Mouse (Mus musculus) adrenal gland, adult 8-10 months (tissue): Measurements from ENCODE around the gene Gm29609. TPM values are rescaled to one million over a fixed set of nuclear protein-coding genes. Genes with fewer than 3 reads are reported as not detected.
A peak's percentile ranks its signal among the peaks of the same experiment; 100 is the strongest.

Experiments
- DNase-seq: peaks from one replicate; pipeline ENCODE4 v3.0.0; 2022
- total RNA-seq, 4 experiments: library from RNA; stranded (reverse); gene quantifications; 2 replicates each; pipeline ENCODE4 v1.2.4; 2022

Gm29609 gene
- total RNA-seq, 4 experiments from 2014 or later, result 0.41 to 3.9 (median 2.9) TPM

DNA sequence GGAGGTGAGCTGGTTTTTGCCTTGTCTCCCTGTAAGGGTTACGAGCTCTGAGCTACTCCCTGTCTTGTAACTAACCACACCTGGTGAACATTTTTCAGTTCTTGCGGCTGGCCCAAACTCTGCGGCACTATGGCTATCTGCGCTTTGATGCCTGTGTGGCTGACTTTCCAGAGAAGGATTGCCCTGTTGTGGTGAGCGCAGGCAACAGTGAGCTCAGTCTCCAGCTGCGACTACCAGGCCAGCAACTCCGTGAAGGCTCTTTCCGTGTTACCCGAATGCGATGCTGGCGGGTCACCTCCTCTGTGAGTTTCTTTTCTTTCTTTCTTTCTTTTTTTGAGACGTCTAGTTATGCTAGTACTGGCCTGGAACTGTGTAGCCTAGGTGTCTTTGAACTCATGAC, 17.4 kb upstream of the Gm29609 start:
- no peak for DNase-seq

DNA sequence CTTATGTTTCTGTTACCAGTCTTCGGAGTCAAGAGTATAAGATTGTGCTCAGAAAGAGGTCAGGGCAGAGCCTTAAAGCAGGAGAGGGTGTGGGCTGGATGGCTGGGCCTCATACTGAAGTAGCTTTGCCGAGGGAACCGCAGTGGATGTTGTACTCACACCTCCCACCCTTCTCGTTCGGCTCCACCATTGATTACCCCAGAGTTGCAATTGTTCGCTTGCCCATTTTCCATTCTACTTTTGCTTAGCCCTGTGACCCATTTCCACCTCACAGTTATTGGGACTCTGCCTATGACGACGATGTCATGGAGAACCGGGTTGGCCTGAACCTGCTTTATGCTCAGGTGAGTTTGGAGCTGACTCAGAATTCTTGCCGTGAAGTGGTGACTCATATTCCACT, 16.5 kb upstream of the Gm29609 start:
- no peak for DNase-seq

DNA sequence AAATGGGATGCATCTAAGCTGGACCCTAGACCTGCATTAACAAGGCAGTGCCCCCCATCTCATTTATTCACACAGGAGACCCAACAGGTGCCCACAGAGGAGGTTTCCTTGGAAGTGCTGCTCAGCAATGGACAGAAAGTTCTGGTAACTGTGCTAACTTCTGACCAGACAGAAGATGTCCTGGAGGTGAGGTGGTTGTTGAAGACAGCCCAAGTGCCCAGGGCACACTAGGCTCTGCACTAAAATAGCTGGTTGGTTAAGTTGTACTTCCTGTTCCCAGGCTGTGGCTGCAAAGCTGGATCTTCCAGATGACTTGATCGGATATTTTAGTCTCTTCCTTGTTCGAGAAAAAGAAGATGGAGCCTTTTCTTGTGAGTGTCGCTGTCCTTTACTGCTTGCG, 16.0 kb upstream of the Gm29609 start:
- DNase-seq, result no peak

DNA sequence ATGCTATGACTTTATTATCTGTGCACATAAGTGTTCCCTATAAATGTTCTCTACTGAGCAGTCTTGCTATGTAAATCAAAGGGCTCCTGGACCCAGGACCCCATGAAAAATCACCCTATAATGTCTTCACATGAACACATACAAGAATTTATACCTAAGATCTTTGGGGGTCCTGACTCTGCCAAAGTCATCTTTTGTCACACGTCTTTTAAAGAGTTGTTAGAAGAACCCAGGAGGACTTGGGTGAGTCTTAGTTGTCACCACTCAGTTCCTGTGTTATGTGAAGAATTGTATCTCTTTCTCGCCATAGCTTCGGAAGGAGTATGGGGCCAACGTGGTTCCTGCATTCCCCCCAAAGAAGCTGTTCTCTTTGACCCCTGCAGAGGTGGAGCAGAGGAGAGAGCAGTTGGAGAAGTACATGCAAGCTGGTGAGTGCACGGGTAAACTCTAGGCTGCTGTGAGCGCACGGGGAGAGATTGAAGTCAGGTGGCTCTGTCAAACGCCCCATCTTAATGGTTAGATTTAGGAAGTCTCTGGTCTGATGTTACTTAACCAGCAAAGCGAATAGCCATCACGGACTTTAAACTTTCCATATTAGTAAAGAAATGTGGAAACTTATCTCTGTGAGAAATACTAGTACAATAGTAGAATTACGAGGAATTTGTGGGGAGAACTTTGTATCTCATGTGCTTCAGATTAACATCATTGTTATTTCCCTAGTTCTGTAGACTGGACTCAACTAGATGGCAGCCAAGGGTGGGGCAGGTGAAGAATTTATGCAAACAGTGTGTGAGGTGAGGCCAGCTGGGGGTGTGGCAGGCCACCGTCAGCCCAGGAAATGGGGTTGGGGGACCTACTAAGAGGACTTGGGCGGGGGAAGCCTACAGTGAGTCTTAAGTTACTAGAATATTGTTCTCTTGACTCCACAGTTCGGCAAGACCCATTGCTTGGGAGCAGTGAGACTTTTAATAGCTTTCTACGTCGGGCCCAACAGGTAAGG, 15.1 kb upstream of the Gm29609 start:
- DNase-seq, result no peak

DNA sequence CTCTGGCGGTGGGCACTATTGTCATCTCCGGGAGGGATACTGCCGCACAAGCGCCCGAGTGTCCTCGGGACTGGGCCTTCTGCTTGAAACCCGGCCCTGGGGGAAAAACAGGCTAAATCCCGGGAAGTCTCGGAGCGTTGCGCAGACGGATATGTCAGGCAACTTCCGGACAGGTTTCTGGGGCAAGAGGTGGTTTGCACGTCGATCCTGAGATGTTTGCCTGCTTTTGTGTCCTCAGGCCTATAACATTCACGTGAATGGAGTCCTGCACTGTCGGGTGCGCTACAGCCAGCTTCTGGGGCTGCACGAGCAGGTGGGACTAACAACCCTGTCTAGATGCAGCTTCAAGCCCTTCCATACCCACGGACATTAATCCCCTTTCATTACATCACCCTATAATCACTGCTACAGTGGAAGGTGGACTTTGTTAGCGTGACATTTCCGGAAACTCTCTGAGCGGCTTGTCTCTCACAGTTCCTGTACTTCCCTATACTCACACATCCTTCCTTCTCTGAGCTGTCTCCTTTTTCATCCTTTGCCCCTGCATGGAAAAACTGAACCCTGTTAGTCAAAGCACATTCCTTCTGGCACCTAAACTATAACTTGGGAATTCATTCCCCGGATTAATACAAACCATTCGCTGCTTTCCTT, 14.0 kb upstream of the Gm29609 start:
- peak; percentile 41 for DNase-seq

GRCm38 (mm10) chr5:31192939-31193630, 13.4 kb upstream of the Gm29609 start, which contains the start of the genes Snx17 and Eif2b4:
Gene Snx17 (plus strand): TSS chr5:31193227.
Gene Eif2b4 (minus strand): TSS chr5:31193430.
- peak; percentile 99 for DNase-seq

DNA sequence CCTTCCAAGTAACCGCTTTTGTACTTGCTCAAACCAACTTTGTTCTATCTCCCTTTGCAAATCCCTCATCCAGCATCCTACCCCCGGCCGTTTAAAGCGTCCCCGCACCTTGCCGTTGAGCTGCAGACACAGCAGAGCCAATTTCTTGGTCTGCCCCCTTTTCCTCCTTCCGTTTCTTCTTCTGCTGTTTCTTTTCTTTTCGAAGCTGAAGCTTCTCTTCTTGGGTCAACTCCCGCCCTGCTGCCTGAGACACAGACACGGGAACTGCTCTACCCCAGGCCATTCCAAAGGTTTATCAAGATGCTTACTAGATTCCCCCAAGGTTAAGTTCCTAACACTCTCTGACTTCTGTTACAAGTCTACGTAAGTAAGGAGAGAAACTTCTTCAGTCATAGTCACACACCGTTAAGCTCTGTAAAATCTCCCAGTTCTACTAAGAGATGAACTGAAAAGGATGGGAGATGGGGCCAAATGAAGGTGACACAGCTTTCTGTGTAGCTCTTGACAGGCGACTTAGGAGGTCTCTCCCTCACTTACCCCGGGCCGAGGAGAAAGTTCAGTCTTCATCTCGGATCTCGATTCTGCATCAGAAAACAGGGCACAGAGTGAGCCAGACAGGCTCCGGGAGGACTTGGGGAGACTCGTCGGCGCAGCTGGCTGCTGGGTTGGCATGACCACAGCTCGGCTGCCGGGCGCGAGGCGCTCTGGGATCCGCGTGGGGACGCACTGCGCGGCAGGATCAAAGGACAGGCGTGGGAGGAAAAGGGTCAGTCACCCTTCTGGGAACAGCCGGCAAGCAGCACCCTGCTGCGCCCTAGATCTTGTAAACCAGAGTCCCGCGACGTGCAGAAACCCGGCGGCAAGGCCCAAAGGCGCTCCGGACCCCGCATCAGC, 12.6 kb upstream of the Gm29609 start:
- DNase-seq, result no peak

- DNase-seq, result no peak
Measured at GRCm38 (mm10) chr5:31190201-31190600, 10.5 kb upstream of the Gm29609 start.

GRCm38 (mm10) chr5:31188223-31188840, 8.6 kb upstream of the Gm29609 start:
- no peak for DNase-seq

GRCm38 (mm10) chr5:31183678-31184077, 4.0 kb upstream of the Gm29609 start:
- no peak for DNase-seq

- no peak for DNase-seq
Measured at GRCm38 (mm10) chr5:31181183-31181770, 1.6 kb upstream of the Gm29609 start.

DNA sequence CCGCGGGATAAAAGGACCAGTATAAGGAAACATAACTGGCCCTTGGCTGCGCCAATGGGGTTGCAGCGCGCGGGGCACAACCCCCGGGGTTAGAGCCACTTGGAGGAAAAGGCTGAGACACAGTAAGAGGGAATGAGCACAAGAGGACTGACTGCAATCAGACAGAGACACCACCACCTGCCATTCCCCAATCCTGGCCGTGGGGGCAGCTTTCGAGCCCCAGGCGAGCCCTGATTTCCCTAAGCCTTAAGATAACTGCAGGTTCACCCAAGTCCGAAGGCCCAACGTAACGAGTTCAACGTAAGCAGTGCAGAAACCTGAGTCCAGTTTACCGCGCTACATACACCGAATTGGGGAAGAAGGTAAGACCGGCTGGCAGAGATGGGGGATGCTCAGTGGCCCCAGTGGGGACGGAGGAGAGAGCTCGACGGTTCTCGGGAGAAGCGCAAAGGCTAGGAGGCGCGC, 378 bp downstream of the Gm29609 start:
- DNase-seq, result no peak

DNA sequence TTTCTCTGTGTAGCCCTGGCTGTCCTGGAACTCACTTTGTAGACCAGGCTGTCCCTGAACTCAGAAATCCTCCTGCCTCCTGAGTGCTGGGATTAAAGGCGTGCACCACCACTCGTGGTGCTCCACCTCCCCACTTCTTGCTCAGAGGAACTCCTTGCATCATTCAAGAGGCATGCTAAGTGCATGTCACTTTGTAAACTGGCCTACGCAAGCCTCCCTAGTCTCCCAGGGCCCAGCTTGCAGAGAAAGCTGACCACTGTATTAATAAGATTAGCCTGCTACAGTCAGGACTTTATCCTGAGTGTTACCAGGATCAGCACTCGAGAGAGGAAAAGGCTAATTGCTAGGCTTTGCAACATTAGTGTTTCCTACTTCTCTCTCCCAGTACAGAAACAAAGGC, 11.1 kb downstream of the Gm29609 start:
- DNase-seq, result no peak

DNA sequence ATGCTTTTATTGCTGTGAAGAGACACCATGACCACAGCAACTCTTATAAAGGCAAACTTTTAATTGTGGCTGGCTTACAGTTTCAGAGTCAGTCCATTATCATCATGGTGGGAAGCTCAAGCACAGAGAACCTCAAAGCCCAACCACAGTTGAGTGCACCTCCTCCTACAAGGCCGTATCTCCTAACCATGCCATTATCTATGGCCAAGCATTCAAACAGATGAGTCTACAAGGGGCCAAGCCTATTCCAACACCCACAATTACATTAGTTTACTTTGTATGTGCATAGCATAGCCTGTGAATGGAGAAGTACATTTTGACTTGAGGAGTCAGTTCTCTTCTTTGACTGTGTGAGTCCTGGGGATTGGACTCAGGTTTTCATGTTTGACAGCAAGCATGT, 14.8 kb downstream of the Gm29609 start:
- no peak for DNase-seq

DNA sequence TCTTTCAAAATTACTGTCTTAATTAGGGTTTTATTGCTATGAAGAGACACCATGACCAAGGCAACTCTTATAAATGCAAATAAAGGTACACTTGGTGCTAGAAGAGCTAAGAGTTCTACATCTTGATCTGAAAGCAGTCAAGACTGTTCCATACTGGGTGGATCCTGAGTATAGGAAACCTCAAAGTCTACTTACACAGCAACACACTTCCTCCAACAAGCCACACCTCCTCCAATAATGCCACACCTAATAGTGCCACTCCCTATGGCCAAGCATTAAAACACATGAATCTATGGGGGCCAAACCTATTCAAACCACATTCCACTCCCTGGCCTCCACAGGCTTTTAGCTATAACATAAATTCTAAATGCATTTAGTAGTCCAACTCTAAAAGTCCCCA, 17.2 kb downstream of the Gm29609 start:
- no peak for DNase-seq

DNA sequence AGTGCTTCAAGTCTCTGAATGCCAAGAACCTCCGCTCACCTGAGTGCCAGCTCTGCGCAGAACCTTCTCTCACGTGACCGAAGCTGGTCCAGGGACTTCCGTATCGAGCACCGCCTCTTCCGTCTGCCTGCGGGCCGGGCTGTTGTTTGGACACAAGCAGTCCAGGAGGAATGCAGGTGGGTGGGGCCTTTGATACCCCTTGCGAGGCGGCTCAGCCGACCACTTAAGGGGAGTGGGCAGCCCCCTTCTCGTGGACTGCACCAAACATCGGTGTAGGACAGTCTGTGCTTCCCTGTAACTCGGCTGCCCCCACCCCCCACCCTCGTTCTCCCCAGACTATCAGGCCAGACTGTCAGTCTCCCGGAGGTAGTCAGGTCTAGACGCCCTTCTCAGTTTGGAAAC, 25.6 kb downstream of the Gm29609 start, which contains the start of gene Mpv17:
Gene Mpv17 (minus strand): TSS at position 100 of the 402 bp plus-strand sequence.
- DNase-seq, result peak; percentile 78

DNA sequence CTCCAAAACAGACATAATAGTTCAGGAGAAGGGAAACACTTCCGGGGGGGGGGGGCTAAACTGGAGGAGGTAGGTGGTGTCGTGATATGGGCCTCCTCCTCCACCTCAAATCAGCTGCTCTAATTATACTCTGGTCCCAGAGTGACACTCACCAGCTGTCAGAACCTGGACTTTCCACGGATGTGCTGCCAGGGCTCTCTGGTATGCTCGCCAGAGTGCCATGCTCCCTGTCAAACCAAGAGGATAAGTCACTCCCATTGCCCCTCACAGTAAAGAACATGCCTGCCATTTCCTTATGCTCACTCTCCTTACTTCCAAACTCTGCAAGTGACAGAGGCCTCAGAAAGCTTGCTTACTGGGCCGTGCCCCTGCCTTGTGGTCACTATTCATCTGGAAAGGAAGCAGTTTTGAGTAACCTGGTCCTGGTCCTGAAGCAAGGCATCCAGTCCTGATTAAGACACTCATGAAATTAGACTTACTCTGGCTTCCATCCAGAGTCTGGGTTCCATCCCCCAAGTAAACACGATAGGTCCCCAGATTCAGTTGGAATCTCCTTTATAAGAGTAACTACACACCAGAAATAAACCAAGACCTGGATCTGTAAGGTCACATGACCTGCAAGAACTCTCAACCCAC, 26.1 kb downstream of the Gm29609 start:
- no peak for DNase-seq

DNA sequence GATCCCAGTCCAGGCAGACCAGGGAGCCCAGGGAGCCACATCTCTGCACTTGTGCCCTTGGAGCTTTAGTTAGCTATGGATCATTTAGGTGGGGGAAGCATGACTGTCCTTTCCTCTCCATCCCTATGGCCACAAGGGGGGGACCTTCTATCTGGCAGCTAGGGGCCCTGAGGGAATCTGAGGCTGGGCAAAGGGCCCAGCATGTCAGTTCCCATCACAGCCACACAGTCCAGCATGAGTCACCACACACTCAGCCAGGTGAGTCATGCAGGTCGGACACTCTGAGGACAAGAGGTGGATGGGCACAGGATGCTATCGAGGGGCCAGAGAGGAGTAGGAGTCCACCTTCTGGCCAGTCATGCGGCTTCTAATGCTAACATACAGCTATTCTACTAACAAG, 28.0 kb downstream of the Gm29609 start:
- DNase-seq, result peak; percentile 15

- DNase-seq, result peak; percentile 20
Measured at GRCm38 (mm10) chr5:31149781-31150180, 29.9 kb downstream of the Gm29609 start.

GRCm38 (mm10) chr5:31138968-31139425, 40.7 kb downstream of the Gm29609 start:
- no peak for DNase-seq
